Mouse (Mus musculus): ENCODE measurements at regions not wholly inside any gene's neighbourhood (a gene's known extent, or its start where the extent isn't known, plus 50 kb on each side); places are given as distances from the start of the nearest gene placed in this dataset.

DNA sequence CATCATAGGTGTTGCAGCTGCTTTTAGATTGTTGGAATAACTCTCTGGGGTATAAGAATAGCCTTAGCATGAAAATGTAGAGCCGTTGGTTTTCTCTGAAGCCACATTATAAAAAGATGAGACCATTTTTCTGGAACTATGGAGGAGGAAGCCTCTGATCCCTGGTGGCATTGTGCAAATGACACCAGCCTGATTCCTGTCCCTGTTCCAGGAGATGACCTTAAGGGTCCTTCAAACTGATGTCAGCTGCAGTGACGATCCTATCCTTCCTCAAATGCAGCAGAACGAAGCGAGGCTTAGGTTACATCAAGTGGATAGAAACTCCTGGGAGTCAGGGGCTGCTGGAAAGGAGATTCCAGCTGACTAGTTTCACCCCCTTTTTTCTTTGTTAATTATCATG lies 59.0 kb upstream of the Frmd6 start:
- no peak for DNase-seq

DNA sequence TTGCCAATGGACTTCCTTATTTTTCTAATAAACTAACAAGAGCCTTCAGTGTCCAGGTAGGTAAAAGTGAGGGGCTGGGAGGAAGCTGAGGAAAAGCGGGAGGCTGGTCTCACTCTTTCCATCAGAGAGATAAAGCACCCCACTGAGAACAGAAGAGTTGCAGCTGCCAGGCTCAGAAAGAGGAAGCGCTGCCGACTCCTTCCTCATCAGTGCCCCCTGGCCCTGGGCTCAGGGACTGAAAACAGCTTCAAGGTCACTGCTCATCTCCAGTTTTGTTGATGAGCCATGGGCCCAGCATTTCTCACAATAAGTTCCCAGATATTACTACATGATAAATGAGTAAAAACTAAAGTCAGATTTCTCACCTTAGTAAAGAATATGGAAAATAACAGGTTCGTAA lies 57.4 kb upstream of the Frmd6 start:
- DNase-seq, result no peak

DNA sequence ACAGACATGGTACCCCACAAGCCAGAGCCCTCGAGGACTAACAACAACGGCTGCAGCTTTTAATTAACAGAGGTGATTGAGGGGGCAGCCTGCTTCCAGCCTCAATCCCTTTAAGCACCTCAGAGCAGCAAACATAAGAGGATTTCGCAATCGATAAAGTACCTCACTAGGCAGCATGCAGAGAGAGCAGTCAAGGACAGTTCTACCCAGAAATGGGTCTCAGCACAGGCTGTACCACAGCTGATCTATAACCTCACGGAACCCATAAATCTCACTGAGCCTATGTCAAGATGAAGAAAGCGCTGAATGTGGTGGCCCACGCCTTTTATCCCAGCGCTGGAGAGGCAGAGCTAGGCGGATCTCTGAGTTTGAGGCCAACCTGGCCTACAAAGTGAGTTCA lies 56.6 kb upstream of the Frmd6 start:
- DNase-seq, result peak; percentile 21

DNA sequence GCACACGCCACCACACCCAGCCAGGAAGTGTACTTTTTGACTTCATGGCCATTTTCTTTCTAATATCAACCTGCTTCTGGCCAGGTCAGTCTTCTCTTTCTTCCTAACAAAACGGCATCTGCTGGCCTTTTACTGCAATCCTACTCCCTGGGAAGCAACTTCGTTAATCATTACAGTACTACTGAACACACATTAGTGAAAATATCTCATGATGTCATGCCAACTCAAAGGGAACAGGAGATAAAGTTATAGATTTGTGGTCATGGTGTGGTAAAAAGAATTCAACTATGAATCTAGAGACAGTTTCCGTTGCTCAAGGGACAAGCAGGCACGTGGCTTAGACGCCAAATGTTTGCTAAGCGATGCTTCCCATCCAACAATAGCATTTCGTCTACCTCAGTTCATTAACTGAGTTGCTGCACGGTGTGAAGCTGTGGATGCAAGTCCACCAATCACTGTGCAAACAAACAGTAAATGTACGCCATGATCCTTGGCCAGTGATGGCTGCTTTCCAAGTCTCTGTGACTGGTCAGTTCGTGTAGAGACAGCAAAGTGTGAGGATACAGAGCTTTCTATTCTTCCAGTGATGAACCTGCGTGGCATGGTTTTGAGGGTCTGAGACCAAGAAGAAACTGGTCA lies 55.7 kb upstream of the Frmd6 start:
- no peak for DNase-seq

DNA sequence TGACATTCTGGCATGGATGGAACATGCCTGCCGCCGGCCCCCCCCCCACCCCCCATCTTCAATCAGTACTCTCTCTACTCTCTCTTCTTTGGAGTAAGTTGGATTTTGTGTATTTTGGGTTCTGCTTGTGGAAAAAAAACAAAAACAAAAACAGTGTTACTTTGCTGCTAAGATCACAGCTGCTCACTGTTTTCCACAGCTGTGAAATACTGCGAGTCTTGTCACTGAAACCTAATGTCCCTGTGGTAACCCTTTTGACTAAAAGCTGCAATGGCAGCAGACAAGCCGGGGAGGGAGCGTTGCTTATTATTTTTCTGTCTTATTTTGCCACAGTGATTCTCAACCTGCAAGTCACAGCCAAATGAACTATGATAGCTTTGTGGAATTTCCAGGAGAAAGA lies 51.3 kb upstream of the Frmd6 start:
- DNase-seq, result no peak

DNA sequence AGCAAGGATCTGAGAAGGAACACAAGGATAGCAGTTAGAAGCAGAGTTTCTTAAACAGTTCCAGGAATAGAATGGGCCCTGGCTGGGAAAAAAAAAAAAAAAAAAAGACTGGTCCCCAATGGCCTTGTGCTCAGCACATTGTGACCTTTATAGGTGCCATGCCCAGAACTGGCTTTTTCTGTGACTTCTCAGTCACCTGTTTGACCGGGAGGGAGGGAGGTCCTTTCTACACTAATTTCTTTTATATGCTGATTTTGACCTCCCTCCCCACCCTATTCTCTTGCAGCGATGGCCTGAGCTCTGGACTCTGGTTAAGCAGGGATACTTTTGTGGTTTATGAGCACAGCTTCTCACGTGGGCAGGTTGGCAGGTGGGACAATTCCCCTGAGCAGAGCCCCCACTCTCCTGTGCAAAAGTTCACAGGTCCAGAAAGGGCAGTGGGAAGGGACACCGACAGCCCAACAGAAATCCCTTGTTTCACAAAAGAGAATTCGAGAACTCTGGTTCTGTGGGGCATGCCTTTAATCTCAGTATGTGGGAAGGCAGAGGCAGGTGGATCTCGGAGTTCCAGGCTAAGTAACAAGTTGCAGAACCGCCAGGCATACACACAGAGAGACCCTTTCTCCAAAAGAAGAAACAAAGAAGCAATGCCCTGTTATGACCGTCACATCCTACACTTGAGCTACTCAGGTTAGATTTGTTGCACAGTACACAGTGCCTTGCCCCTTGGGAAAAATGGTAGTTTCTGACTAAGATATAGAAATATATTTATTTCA lies 50.3 kb upstream of the Frmd6 start:
- DNase-seq, result no peak

Measured in adrenal gland, postnatal 10 days (tissue).